In the genomic region with DNA sequence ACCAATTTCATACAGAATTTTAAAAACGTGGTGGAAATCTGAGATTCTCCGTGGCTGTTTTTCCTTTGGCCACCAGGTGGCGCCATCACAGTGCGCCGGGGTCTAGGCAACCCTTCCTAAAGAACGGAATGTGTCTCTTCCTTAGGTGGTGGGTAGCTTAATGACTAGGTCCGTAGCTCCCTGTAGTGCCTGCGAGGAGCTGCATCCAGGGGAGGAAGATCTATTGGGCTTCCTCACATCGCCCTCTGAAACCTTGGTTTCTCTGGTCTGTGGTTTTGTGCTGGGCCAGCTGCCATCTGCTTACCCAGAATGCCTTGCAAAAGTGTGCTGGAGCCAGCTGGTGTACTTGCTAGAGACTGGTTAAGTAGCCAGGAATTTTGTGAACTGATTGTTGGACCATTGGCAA, we compare ENCODE assay signal across 8 mouse cellular contexts.
DNase-seq lines count a peak whose midpoint lies in the region; ATAC-seq and TF ChIP-seq lines count a peak whose summit lies in the region.

No protein-coding gene starts in this region.

- DNase-seq in 3134 (ENCODE audit: extremely low read depth, insufficient read length, low spot score), result peak; percentile 23
- DNase-seq in adrenal gland, postnatal 25 days, result peak; percentile 65
- DNase-seq in embryonic facial prominence, embryonic 10.5 days (ENCODE audit: low spot score), result peak; percentile 78
- peak; percentile 75 to 88 for DNase-seq in heart, adult 18-20 months
- peak; percentile 62 for DNase-seq in kidney, adult 18-20 months
- peak; percentile 87 for DNase-seq in left cerebral cortex, postnatal 4 days
- DNase-seq in midbrain, embryonic 14.5 days, result peak; percentile 87
- DNase-seq in stomach, postnatal 0 days (ENCODE audit: low spot score), result peak; percentile 52

- H3K27me3 ChIP-seq in embryonic facial prominence, embryonic 10.5 days (replicated peaks; ENCODE audit: low read depth, poor library complexity, severe bottlenecking), result peaks cover 15% of the 10 kb centered on the region
- 0 out of 2 replicates have a peak, but pooled peaks cover 4% of the 10 kb centered on the region for H3K27me3 ChIP-seq in midbrain, embryonic 14.5 days (ENCODE audit: control insufficient read depth, insufficient read depth, low read length)
- H3K27me3 ChIP-seq in stomach, postnatal 0 days (ENCODE audit: control insufficient read depth, insufficient read depth, low read length), result no peaks in the 10 kb centered on the region

- H3K9ac ChIP-seq in midbrain, embryonic 14.5 days (replicated peaks; ENCODE audit: low read length), result no peak overlapping the region
- no peak overlapping the region for H3K9ac ChIP-seq in stomach, postnatal 0 days (ENCODE audit: low read length)

- peak; percentile 96 for TF ChIP-seq CTCF in stomach, postnatal 0 days (IDR thresholded peaks at IDR 0.05; ENCODE audit: low read depth)

- H3K4me1 ChIP-seq in embryonic facial prominence, embryonic 10.5 days, result peaks cover 30% of the 10 kb centered on the region
- no peaks in the 10 kb centered on the region for H3K4me1 ChIP-seq in midbrain, embryonic 14.5 days (ENCODE audit: control insufficient read depth, insufficient read depth, low read length)
- H3K4me1 ChIP-seq in stomach, postnatal 0 days (replicated peaks; ENCODE audit: control insufficient read depth, insufficient read depth), result no peaks in the 10 kb centered on the region

- intact Hi-C loops in left cerebral cortex, postnatal 4 days (cut with DNase I), result loop anchor here (2.0 kb wide), 1 partner anchor 1861 kb away; a partner anchor contains a TSS

- no peak for ATAC-seq in midbrain, embryonic 14.5 days (ENCODE audit: low FRiP score, low TSS enrichment)
- ATAC-seq in stomach, postnatal 0 days (ENCODE audit: low FRiP score, low TSS enrichment), result no peak

- no peak for TF ChIP-seq EP300 in stomach, postnatal 0 days (optimal IDR thresholded peaks at IDR 0.05)

- peak overlapping the region; percentile 43 for H3K4me2 ChIP-seq in midbrain, embryonic 14.5 days (ENCODE audit: low read length)
- H3K4me2 ChIP-seq in stomach, postnatal 0 days (replicated peaks; ENCODE audit: low read depth), result peak overlapping the region; percentile 44; the same call in 1 of the 2 replicates

- H3K9me3 ChIP-seq in embryonic facial prominence, embryonic 10.5 days, result no peaks in the 10 kb centered on the region
- H3K9me3 ChIP-seq in midbrain, embryonic 14.5 days (ENCODE audit: control insufficient read depth, low read length), result no peaks in the 10 kb centered on the region
- no peaks in the 10 kb centered on the region for H3K9me3 ChIP-seq in stomach, postnatal 0 days (ENCODE audit: control insufficient read depth, low read length)

- H3K36me3 ChIP-seq in embryonic facial prominence, embryonic 10.5 days (replicated peaks), result no peaks in the 10 kb centered on the region
- no peaks in the 10 kb centered on the region for H3K36me3 ChIP-seq in midbrain, embryonic 14.5 days (ENCODE audit: control insufficient read depth, insufficient read depth, low read length)
- H3K36me3 ChIP-seq in stomach, postnatal 0 days (ENCODE audit: control insufficient read depth, insufficient read depth, low read length), result no peaks in the 10 kb centered on the region

- WGBS in embryonic facial prominence, embryonic 10.5 days, result 4% methylated on average over 9 of the region's 9 CpGs
- 2% methylated on average over 9 of the region's 9 CpGs for WGBS in midbrain, embryonic 14.5 days
- WGBS in stomach, postnatal 0 days, result 2% methylated on average over 9 of the region's 9 CpGs

- peak overlapping the region; percentile 48; the same call in 1 of the 2 replicates for H3K27ac ChIP-seq in embryonic facial prominence, embryonic 10.5 days (replicated peaks)
- no peak overlapping the region for H3K27ac ChIP-seq in midbrain, embryonic 14.5 days (replicated peaks; ENCODE audit: low read depth, low read length)
- H3K27ac ChIP-seq in stomach, postnatal 0 days (replicated peaks), result no peak overlapping the region

- H3K4me3 ChIP-seq in embryonic facial prominence, embryonic 10.5 days, result 0 out of 2 replicates have a peak overlapping the region, but pooled peaks have one; percentile 16
- no peak overlapping the region for H3K4me3 ChIP-seq in midbrain, embryonic 14.5 days (replicated peaks; ENCODE audit: low read depth, low read length)
- no peak overlapping the region for H3K4me3 ChIP-seq in stomach, postnatal 0 days (ENCODE audit: low read depth, low read length)

Comparison
In these comparisons a context has a peak if more than half of its experiments do, and no peak if none do; other contexts are left out.
1. DNase-seq: peak in every context shown above with its lines; median percentile 87 in left cerebral cortex, postnatal 4 days; 87 in midbrain, embryonic 14.5 days; 82 in heart, adult 18-20 months; 78 in embryonic facial prominence, embryonic 10.5 days; 65 in adrenal gland, postnatal 25 days; 62 in kidney, adult 18-20 months; 52 in stomach, postnatal 0 days; 23 in 3134.